Mouse (Mus musculus) monocyte, adult 59 days (primary cell): ENCODE measurements around the gene 2410004B18Rik. TPM values are rescaled to one million over a fixed set of nuclear protein-coding genes. Genes with fewer than 3 reads are reported as not detected.

ENCODE experiments used
- total RNA-seq, 2 experiments: library from RNA; stranded (reverse); gene quantifications; one replicate each; pipeline ENCODE4 v1.2.4; 2023

The 2410004B18Rik gene
- 10 to 100 TPM; 38.2 to 39.7 TPM for total RNA-seq

DNA sequence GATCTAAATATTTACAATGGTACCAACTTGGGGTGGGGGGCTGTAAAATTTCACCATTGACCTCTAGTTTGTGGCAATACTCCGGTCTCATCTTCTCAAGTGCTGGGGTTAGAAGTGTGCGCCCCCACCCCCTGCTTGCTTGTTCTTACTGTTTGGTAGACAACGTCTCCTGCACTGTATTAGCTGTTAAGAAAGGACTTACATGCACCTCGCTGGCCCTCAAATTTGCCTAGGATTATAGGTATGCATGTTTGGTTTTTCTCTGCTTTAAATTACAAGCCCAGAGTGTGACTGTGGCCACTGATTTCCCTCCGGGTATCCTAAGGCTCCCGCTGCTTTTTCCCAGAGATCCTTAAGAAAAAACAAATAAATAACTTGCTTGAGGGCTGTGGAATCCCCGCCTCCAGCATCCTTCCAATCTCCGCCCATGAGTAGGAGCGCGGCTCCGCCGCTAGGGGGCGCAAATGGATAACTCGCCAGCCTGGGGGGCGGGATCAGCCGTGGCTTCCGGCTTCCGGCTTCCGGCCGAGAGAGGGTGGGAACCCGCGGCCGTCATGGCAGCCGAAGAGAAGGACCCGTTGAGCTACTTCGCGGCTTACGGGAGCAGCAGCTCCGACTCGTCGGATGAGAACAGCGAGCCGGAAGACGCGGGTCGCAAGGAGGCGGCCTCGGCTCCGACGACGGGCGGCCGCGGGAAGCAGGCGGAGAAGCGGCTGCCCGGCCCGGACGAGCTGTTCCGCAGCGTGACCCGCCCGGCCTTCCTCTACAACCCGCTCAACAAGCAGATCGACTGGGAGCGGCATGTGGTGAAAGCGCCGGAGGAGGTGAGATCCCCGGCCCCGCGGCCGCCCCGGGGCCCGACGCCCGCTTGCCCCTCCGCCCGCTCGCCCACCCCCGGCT is at the start of gene 2410004B18Rik:
TSS of gene 2410004B18Rik (plus strand) at position 510 of the 900 bp plus-strand sequence.

DNA sequence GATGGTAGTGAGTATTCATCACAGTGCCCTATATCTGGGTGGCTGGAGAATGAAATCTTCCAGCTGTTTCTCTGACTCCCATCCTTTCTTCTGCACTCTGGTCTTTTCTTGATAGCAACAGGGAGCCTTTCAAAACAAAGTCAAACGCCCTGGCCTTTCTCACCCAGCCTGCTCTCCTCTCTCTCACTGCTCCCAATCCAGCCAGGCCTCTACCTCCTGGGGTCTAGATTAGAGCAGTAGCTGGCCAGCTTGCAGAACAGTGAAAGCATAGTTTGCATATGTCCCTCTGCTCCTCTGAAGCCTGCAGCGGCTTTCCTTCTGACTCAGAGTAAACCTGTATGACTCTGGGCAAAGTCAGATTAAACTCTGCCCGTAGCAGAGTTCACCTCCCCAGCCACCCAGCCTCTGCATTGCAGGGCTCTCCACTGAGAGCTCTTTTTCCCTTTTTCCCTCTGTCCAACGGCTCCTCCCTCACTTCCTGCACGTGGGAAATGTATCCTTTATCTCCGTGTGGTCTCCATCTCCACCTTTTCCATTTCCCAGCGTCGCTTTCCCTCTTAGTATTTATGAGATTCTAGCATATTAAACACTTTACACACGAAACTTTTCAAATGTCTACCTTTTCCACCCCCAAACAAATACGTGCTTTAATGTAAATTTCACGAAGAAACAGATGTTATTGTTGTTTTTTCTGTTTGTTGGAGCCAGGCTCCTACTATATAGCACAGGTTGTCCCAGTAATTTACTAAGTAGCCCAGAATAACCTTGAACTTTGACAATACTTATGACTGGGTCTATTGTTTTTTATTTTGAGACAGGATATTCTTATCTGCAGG is 15.6 kb upstream of the 2410004B18Rik start, which contains the start of gene Bcl10:
TSS of gene Bcl10 (plus strand) at position 786 of the 836 bp plus-strand sequence.

DNA sequence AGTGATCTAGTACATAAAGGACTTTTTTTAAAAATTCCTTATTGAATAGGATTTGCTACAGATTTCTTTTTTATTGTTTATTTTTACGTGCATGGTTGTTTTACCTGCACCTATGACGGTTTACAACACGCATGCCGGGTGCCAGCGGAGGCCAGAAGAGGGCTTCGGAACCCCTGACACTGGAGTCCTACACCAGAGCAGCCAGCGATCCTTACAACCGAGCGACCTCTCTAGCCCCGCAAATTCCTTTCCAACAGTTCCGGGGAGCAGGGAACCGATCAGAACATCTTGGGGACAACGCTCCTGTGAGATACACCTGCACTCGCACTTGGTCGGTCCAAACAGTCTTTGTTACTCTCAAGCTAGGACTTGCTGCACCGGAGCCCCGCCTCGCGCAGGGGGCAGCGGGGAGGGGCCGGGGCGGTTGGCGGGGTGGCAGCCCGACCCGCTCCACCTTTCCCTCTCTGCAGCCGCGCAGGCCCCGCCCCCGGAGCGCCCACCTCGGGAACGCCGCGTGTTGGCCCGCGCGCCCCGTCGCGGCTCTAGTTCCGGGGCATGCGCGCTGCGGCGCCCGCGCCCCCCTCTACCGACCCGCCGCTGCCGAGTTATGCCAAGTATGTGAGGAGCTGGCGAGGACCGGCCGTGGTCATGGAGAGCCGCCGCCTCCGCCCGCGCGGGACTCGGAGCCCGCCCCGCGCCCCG is 49.6 kb downstream of the 2410004B18Rik start, which contains the start of gene Syde2:
TSS of gene Syde2 (plus strand) at position 603 of the 702 bp plus-strand sequence.

Other genes starting within 250 kb of the 2410004B18Rik start
- gene Ddah1, start 179.3 kb upstream of the 2410004B18Rik start, total RNA-seq: not detected
- gene Bcl10, start 15.2 kb upstream of the 2410004B18Rik start, total RNA-seq: 10 to 100 TPM; 96.3 to 97.9 TPM
- gene Syde2, start 49.9 kb downstream of the 2410004B18Rik start, total RNA-seq: not detected
- not detected for gene Wdr63, start 170.1 kb downstream of the 2410004B18Rik start, total RNA-seq
- under 1 TPM in 1 of 2 experiments, not detected in 1; 0.58 TPM for gene Mcoln3, start 179.4 kb downstream of the 2410004B18Rik start, total RNA-seq
- gene Mcoln2, start 211.8 kb downstream of the 2410004B18Rik start, total RNA-seq: 1 to 10 TPM; 3.4 to 3.9 TPM